Mouse (Mus musculus) heart, adult 2 months (tissue): ENCODE measurements at regions not wholly inside any gene's neighbourhood (a gene's known extent, or its start where the extent isn't known, plus 50 kb on each side); places are given as distances from the start of the nearest gene placed in this dataset.
A peak's percentile ranks its signal among the peaks of the same experiment; 100 is the strongest.

Experiments used
- DNase-seq, 2 experiments: peaks; one replicate each; pipeline ENCODE4 v3.0.0; 2021
- H3K27ac ChIP-seq: fragments of 200-600 bp; 2 replicates; pipeline ENCODE4 v1.8.1; 2022
- H3K27me3 ChIP-seq: fragments of 200-500 bp; 2 replicates; pipeline ENCODE4 v1.6.1; 2012; ENCODE audit warnings: mild to moderate bottlenecking, low read length, inconsistent platforms, mixed read lengths; ENCODE audit not compliant: control insufficient read depth, insufficient read depth
- H3K36me3 ChIP-seq: fragments of 200-500 bp; 2 replicates; pipeline ENCODE4 v1.6.1; 2012; ENCODE audit warnings: low read length, inconsistent platforms; ENCODE audit not compliant: control insufficient read depth, insufficient read depth
- H3K4me1 ChIP-seq: fragments of 200-500 bp; 2 replicates; pipeline ENCODE4 v1.6.1; 2011; ENCODE audit warnings: low read length; ENCODE audit not compliant: control insufficient read depth, insufficient read depth
- H3K4me3 ChIP-seq: fragments of 200-600 bp; 2 replicates; pipeline ENCODE4 v1.8.1; 2022
- H3K79me2 ChIP-seq: fragments of 200-500 bp; replicated peaks from 2 replicates; pipeline ENCODE4 v1.6.1; 2012; ENCODE audit warnings: mild to moderate bottlenecking, inconsistent platforms, low read length, moderate library complexity, mixed read lengths; ENCODE audit not compliant: control insufficient read depth, insufficient read depth
- H3K9ac ChIP-seq: fragments of 200-500 bp; 2 replicates; pipeline ENCODE4 v1.6.1; 2012; ENCODE audit warnings: low read depth, mild to moderate bottlenecking, control low read depth, inconsistent platforms, low read length, mixed read lengths
- CTCF ChIP-seq: fragments of 200-600 bp; IDR thresholded peaks from 2 replicates; pipeline ENCODE4 v1.8.1; 2022; ENCODE audit warnings: antibody characterized with exemption, mild to moderate bottlenecking, moderate library complexity
- EP300 ChIP-seq: fragments of 200-500 bp; IDR thresholded peaks from 2 replicates; pipeline ENCODE4 v1.6.1; 2011; ENCODE audit warnings: low read depth, low read length, control low read depth; ENCODE audit not compliant: insufficient read depth
- POLR2A ChIP-seq: fragments of 200-500 bp; IDR thresholded peaks from 2 replicates; pipeline ENCODE4 v1.6.1; 2011; ENCODE audit warnings: mild to moderate bottlenecking, low read depth, low read length, control low read depth; ENCODE audit not compliant: insufficient read depth
- WGBS: fragments of 180-500 bp; shearing (Covaris S2); methylation state at CpG from one replicate; pipeline ENCODE4 v1.1.7; 2018; 5-methylcytosine and 5-hydroxymethylcytosine counted together
- intact Hi-C: fragments of 180-260 bp; cut with DNase I; formaldehyde crosslinking; loops from one replicate; pipeline ENCODE4 v1.15.1; 2025

- intact Hi-C loops = no loop called here
- H3K27ac ChIP-seq = no peak overlapping the region; the same call in 1 of the 2 replicates
- peak; percentile 33 to 64 for DNase-seq
- no peaks in the 10 kb centered on the region for H3K27me3 ChIP-seq
- WGBS = 53% methylated on average over 4 of the region's 4 CpGs
- no peak overlapping the region for H3K9ac ChIP-seq
- H3K4me1 ChIP-seq = no peaks in the 10 kb centered on the region
- TF ChIP-seq CTCF (no peak), POLR2A (no peak), EP300 (no peak)
- no peak overlapping the region for H3K4me3 ChIP-seq
- no peaks in the 10 kb centered on the region for H3K79me2 ChIP-seq
- H3K36me3 ChIP-seq = no peaks in the 10 kb centered on the region
Observed at GRCm38 (mm10) chrX:97923956-97924355, 224.6 kb upstream of the Ar start.

- H3K9ac ChIP-seq = no peak overlapping the region
- H3K36me3 ChIP-seq = no peaks in the 10 kb centered on the region
- H3K79me2 ChIP-seq = no peaks in the 10 kb centered on the region
- intact Hi-C loops = no loop called here
- H3K27me3 ChIP-seq = no peaks in the 10 kb centered on the region
- H3K27ac ChIP-seq = peak overlapping the region; percentile 40
- TF ChIP-seq CTCF (no peak), EP300 (no peak), POLR2A (no peak)
- no peak for DNase-seq
- H3K4me1 ChIP-seq = no peaks in the 10 kb centered on the region
- H3K4me3 ChIP-seq = no peak overlapping the region
Observed at GRCm38 (mm10) chrX:97924361-97924760, 224.2 kb upstream of the Ar start.

DNA sequence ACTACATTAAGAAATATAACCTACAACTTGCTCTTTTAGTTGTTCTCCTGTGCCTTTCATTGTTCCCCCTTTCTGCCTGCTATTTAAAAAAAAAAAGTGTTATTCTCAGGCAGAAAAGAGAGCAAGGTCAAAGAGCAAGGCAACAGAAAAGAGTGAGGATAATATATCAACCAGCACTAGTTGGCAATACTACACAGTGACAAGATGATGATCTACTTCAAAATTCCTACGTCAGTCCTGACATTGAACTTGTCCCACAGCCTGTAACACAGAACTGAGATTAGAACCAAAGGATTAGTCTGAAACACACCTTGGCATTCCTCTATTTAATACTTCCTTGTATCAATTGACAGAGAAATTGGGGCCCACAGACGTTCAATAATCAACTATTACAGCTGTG lies 222.8 kb upstream of the Ar start:
- DNase-seq = no peak
- TF ChIP-seq EP300 = no peak
- no peak for TF ChIP-seq CTCF
- TF ChIP-seq POLR2A = no peak
- Histone ChIP-seq H3K79me2 (no peaks in the 10 kb centered on the region), H3K4me3 (no peak overlapping the region), H3K4me1 (no peaks in the 10 kb centered on the region), H3K27me3 (no peaks in the 10 kb centered on the region), H3K27ac (no peak overlapping the region), H3K9ac (no peak overlapping the region), H3K36me3 (no peaks in the 10 kb centered on the region)
- intact Hi-C loops = no loop called here
- 42% methylated on average over 2 of the region's 2 CpGs for WGBS
